Mouse (Mus musculus) embryonic facial prominence, embryonic 11.5 days (tissue): ENCODE measurements around the gene Rassf3. TPM values are rescaled to one million over a fixed set of nuclear protein-coding genes. Genes with fewer than 3 reads are reported as not detected.

Experiments used
- ATAC-seq: fragments of 200-750 bp; cut with Nextera tagmentation; replicated peaks from 2 replicates; pipeline ENCODE4 v1.8.0; 2017; ENCODE audit warnings: low read depth; ENCODE audit not compliant: insufficient number of reproducible peaks, low FRiP score, low TSS enrichment
- DNase-seq: peaks from one replicate; pipeline ENCODE4 v3.0.0-alpha.2; 2015; ENCODE audit warnings: low spot score
- H3K27ac ChIP-seq: fragments of 300-500 bp; sonication (generic); replicated peaks from 2 replicates; pipeline ENCODE4 v1.5.1; 2014; ENCODE audit warnings: mild to moderate bottlenecking, low read depth, low read length, control low read depth
- H3K27me3 ChIP-seq: fragments of 300-500 bp; sonication (generic); 2 replicates; pipeline ENCODE4 v1.6.1; 2014; ENCODE audit warnings: mild to moderate bottlenecking, low read length, moderate library complexity, mixed read lengths; ENCODE audit not compliant: control insufficient read depth, insufficient read depth
- H3K36me3 ChIP-seq: fragments of 300-500 bp; sonication (generic); replicated peaks from 2 replicates; pipeline ENCODE4 v1.6.1; 2014; ENCODE audit warnings: low read depth, mild to moderate bottlenecking, low read length, moderate library complexity, mixed read lengths; ENCODE audit not compliant: control insufficient read depth, insufficient read depth
- H3K4me1 ChIP-seq: fragments of 300-500 bp; sonication (generic); 2 replicates; pipeline ENCODE4 v1.6.1; 2014; ENCODE audit warnings: low read length, mixed read lengths; ENCODE audit not compliant: control insufficient read depth, insufficient read depth
- H3K4me2 ChIP-seq: fragments of 300-500 bp; sonication (generic); 2 replicates; pipeline ENCODE4 v1.6.1; 2014; ENCODE audit warnings: low read depth, mild to moderate bottlenecking, control low read depth, low read length, moderate library complexity
- H3K4me3 ChIP-seq: fragments of 300-500 bp; sonication (generic); 2 replicates; pipeline ENCODE4 v1.5.1; 2014; ENCODE audit warnings: low read depth, low read length, control low read depth
- H3K9ac ChIP-seq: fragments of 300-500 bp; sonication (generic); replicated peaks from 2 replicates; pipeline ENCODE4 v1.6.1; 2014; ENCODE audit warnings: mild to moderate bottlenecking, control low read depth, low read length
- H3K9me3 ChIP-seq: fragments of 300-500 bp; sonication (generic); replicated peaks from 2 replicates; pipeline ENCODE4 v1.6.1; 2016; ENCODE audit warnings: mild to moderate bottlenecking, low read length, inconsistent platforms, mixed read lengths; ENCODE audit not compliant: control insufficient read depth
- WGBS: fragments of 180-500 bp; shearing (Covaris S2); extraction: QIAGEN DNeasy Blood & Tissue Kit; methylation state at CpG from one replicate; pipeline ENCODE4 v1.1.7; 2014; 5-methylcytosine and 5-hydroxymethylcytosine counted together
- polyA plus RNA-seq: library from polyadenylated mRNA; unstranded; fragments of >200 nt; fragmentation: Nextera tagmentation; extraction: Ambion mirVana; gene quantifications from 2 replicates; pipeline ENCODE4 v1.2.1, GENCODE M21; 2014

The Rassf3 gene
- polyA plus RNA-seq, 1 experiment from 2014 or later, result 21.4 TPM

DNA sequence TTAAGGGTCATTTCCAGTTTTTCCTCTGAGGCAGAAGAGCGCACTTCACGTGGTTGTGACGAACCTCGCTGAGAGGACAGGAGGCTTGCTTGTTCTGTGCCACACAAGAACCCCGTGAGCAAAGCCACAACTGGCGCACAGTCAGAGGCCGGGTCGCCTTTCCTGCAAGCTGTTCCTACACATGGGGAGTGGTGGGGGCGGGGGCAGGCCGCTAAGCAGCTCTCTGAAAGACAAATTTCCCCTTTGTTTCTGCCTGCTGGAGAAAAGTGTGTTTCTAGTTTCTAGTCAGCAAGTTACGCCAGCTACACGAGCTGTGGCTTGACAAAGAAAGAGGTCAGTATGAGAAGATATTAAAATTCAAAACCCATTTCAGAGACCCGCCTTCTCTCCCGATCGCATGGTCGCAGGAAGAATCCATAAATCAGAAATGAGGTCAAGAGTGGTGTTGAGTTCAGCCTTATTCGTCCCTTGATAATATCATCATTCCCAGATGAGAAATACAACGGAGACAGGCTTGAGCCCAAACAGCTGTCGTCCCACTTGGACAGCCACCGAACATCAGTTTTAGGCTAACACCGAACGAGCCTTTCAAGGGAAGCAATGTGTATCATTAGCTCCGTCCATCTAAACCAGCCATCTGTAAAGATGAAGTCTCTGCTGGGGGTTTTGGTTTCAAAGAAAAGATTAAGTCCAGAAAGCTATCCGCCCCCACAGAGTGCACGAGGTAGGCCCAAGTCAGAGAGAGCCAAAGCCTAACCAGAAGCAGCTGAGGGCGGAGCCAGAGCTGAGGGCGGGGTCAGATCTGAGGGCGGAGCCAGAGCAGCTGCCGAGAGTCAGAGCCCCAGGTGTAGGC is 30.8 kb upstream of the Rassf3 start:
- ATAC-seq (peak; percentile 62), DNase-seq (peak; percentile 83)
- H3K27me3 ChIP-seq, result no peaks in the 10 kb centered on the region
- 29% methylated on average over 29 of the region's 29 CpGs for WGBS
- H3K27ac ChIP-seq, result peak overlapping the region; percentile 85
- H3K4me3 ChIP-seq, result no peak overlapping the region
- H3K36me3 ChIP-seq, result no peaks in the 10 kb centered on the region
- peak overlapping the region; percentile 25 for H3K9ac ChIP-seq
- no peaks in the 10 kb centered on the region for H3K9me3 ChIP-seq
- H3K4me2 ChIP-seq, result no peak overlapping the region
- peaks cover 17% of the 10 kb centered on the region for H3K4me1 ChIP-seq

DNA sequence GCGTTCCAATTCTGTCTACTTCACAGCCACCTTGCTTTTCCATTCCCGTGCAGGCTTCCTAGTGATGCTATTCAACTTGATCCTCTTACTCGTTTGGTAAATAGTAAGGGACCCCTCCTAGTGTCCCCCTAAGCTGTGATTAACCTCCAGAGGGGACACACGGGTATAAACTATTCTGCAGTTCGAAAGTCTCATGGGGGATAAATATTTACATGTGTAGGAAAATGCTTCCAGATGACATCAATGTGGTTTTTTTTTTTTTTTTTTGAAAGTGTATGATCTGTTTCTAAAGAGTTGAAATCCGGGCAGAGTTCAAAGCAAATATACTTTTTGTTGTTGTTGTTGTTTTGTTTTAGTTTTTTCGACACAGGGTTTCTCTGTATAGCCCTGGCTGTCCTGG is 29.8 kb upstream of the Rassf3 start:
- peak overlapping the region; percentile 47 for H3K4me2 ChIP-seq
- no peak overlapping the region for H3K4me3 ChIP-seq
- no peak for ATAC-seq

DNA sequence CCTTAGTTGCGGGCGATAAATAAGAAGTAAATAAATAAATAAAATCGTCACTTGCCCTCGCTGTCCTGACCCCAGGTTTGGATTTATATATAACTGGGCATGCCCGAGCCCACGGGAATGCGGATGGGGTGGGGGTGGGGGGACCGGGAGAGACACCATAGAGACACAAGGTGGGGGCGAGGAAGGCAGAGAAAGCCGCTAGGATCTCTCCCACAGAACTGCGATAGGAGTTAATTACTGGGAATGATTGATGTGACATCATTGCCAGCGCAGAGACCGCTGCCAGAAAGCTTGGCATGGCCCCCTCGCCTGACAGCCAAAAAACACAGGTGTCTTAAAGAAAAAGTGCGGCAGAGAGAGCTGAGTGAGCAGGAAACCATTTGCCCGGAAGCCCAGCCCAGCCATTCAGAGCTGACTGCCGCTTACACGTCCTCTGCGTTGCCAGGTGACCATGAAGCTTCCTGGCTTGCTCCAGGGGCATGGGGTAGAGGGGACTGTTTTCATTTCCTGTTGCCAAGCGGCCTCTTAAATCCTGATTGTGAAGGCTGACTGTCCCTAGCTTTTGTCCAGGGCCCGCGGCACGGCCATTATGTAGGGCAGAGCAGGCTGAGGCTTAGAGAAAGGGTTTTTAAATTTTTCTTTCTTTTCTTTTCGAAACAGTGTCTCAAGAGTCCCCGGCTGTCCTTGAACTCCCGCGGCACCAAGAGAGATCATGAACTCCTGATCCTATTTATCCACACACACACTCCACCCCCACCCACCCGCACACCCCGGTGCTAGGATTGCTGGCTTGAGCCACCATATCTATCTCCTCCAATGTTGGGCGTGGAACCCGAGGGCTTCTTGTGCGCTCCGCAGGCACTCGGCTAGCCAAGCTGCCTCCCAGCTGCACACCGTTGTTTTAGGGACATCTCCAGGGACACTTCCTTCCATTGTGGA is 29.1 kb upstream of the Rassf3 start:
- no peaks in the 10 kb centered on the region for H3K36me3 ChIP-seq
- peak; percentile 80 for DNase-seq
- ATAC-seq, result no peak
- peak overlapping the region; percentile 44 for H3K9ac ChIP-seq
- H3K4me1 ChIP-seq, result peaks cover 13% of the 10 kb centered on the region
- H3K4me2 ChIP-seq, result peak overlapping the region; percentile 47
- no peaks in the 10 kb centered on the region for H3K27me3 ChIP-seq
- peak overlapping the region; percentile 28 for H3K4me3 ChIP-seq
- 19% methylated on average over 35 of the region's 35 CpGs for WGBS
- no peaks in the 10 kb centered on the region for H3K9me3 ChIP-seq
- peak overlapping the region; percentile 52 for H3K27ac ChIP-seq

More for the DNA sequence above, 29.8 kb upstream of the Rassf3 start:
- Histone ChIP-seq H3K36me3 (no peaks in the 10 kb centered on the region), H3K9me3 (no peaks in the 10 kb centered on the region), H3K9ac (no peak overlapping the region), H3K4me1 (peaks cover 17% of the 10 kb centered on the region), H3K27me3 (no peaks in the 10 kb centered on the region), H3K27ac (peak overlapping the region; percentile 85)
- 36% methylated on average over 7 of the region's 7 CpGs for WGBS
- peak; percentile 46 for DNase-seq

DNA sequence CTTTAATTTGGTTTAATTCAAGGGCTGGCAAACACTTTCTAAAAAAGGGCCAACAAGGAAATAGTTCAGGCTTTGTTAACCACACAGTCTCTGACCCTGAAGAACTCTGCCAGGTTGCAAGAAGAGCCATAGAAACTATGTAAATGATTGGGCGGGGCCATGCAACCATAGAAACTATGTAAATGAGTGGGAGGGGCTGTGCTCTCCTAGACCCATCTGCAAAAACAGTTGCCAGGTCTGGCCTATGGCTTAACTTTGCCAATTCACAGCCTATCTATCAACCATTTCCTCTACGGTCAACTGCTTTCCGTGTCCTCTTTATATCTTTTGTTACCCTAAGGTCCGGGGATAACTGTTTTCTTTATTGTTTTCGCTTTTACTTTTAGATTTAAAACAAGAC is 25.0 kb upstream of the Rassf3 start:
- ATAC-seq (no peak), DNase-seq (no peak)
- Histone ChIP-seq H3K4me2 (no peak overlapping the region), H3K27ac (no peak overlapping the region), H3K9ac (no peak overlapping the region), H3K4me3 (no peak overlapping the region), H3K27me3 (no peaks in the 10 kb centered on the region), H3K4me1 (peaks cover 2% of the 10 kb centered on the region; the same call in 1 of the 2 replicates), H3K9me3 (no peaks in the 10 kb centered on the region), H3K36me3 (no peaks in the 10 kb centered on the region)
- 74% methylated on average over 5 of the region's 5 CpGs for WGBS

DNA sequence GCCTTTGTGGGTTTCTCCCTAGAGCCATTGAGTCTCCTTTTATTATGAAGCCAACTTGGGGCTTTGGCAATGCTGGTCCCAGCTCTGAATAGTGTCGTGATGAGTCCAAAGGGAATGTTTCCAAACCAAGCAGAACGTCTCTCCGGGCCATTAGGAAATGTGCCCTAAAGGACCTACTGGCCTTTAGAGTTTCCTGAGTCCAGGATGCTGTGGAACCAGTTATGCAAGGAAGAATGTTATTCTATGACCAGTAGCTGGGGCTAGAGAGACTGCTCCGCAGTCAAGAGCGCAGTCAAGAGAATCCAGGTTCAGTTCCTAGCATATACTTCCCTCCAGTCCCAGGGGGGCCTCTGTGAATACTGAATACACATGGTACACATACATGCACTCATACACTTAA is 23.9 kb upstream of the Rassf3 start:
- H3K9me3 ChIP-seq, result no peaks in the 10 kb centered on the region
- no peak for ATAC-seq
- no peak overlapping the region for H3K27ac ChIP-seq
- H3K4me1 ChIP-seq, result no peaks in the 10 kb centered on the region; the same call in 1 of the 2 replicates
- no peaks in the 10 kb centered on the region for H3K27me3 ChIP-seq
- H3K36me3 ChIP-seq, result no peaks in the 10 kb centered on the region
- no peak for DNase-seq
- WGBS, result 63% methylated on average over 5 of the region's 5 CpGs
- no peak overlapping the region for H3K4me2 ChIP-seq
- no peak overlapping the region for H3K4me3 ChIP-seq
- no peak overlapping the region for H3K9ac ChIP-seq

DNA sequence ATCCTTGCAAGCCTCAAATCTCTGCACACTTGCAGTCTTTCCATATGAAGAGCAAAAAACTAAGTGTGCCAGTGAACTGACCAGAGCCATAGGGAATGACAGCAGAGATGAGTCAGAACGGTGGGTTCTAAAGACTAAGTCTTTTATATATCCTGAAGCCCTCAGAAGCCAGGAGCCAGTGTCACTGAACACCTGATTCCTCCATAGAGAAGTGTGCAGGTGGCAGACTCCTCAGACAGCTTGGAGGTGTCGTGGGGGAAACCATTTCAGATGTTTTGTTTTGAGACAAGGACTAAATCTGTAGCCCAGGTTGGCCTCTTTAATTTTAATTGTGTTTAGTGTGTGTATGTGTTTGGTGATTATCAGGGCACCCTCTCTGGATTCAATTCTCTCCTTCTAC is 22.9 kb upstream of the Rassf3 start:
- Histone ChIP-seq H3K4me1 (no peaks in the 10 kb centered on the region; the same call in 1 of the 2 replicates), H3K27me3 (no peaks in the 10 kb centered on the region), H3K4me3 (no peak overlapping the region), H3K27ac (no peak overlapping the region), H3K9me3 (no peaks in the 10 kb centered on the region), H3K9ac (no peak overlapping the region), H3K36me3 (no peaks in the 10 kb centered on the region), H3K4me2 (no peak overlapping the region)
- no peak for ATAC-seq
- DNase-seq, result no peak
- 60% methylated on average over 2 of the region's 2 CpGs for WGBS

DNA sequence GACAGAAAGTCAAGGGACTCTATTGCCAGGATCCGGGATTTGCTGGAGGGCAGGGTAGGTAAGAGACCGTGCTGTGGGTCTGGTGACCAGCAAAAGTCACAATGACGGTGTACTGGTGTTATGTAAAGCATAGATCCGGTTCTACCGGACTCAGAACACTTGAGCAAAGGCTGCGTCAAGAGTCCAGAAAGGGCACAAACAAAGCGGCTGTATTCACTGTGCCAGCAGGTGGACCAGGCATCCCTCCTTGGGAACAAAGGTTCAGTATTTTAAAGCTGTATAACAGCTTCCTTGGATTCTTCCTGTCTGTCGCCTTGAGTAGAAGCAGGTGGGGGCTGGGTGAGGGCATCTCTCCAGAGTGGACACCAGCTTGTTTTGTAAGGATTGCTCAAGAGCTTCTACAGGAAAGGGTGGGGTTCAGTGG is 22.3 kb upstream of the Rassf3 start:
- no peak for ATAC-seq

More for the DNA sequence above, 22.3 kb upstream of the Rassf3 start:
- H3K4me3 ChIP-seq, result no peak overlapping the region
- no peaks in the 10 kb centered on the region for H3K36me3 ChIP-seq
- H3K27ac ChIP-seq, result peak overlapping the region; percentile 63
- peak overlapping the region; percentile 16 for H3K4me2 ChIP-seq
- no peak for DNase-seq
- whole genome bisulfite sequencing, result 63% methylated on average over 8 of the region's 8 CpGs
- no peaks in the 10 kb centered on the region for H3K27me3 ChIP-seq
- H3K9me3 ChIP-seq, result no peaks in the 10 kb centered on the region
- H3K9ac ChIP-seq, result no peak overlapping the region
- H3K4me1 ChIP-seq, result no peaks in the 10 kb centered on the region; the same call in 1 of the 2 replicates
